Mouse (Mus musculus): Measurements from ENCODE around the gene Srsf1. TPM values are rescaled to one million over a fixed set of nuclear protein-coding genes. Genes with fewer than 3 reads are reported as not detected.

The Srsf1 gene
- polyA plus RNA-seq, 1 experiment from 2014 or later = 513 TPM

- Histone ChIP-seq H3K27ac (no peak overlapping the region), H3K9ac (no peak overlapping the region), H3K27me3 (no peaks in the 10 kb centered on the region), H3K4me2 (replicated peaks) (no peak overlapping the region), H3K4me1 (0 out of 2 replicates have a peak, but pooled peaks cover 1% of the 10 kb centered on the region), H3K36me3 (no peaks in the 10 kb centered on the region), H3K9me3 (no peaks in the 10 kb centered on the region), H3K4me3 (no peak overlapping the region)
- 81% methylated on average over 2 of the region's 2 CpGs for WGBS
- ATAC-seq (ENCODE audit: insufficient number of reproducible peaks, insufficient read depth, low FRiP score, low TSS enrichment) = no peak
Observed at GRCm38 (mm10) chr11:88061892-88062625, 14.9 kb downstream of the Srsf1 start.

GRCm38 (mm10) chr11:88065732-88066131 lies 18.6 kb downstream of the Srsf1 start:
- H3K4me3 ChIP-seq = no peak overlapping the region
- ATAC-seq (ENCODE audit: insufficient number of reproducible peaks, insufficient read depth, low FRiP score, low TSS enrichment) = no peak
- H3K4me1 ChIP-seq = peaks cover 13% of the 10 kb centered on the region
- no peaks in the 10 kb centered on the region for H3K27me3 ChIP-seq
- no peak overlapping the region for H3K4me2 ChIP-seq (replicated peaks)
- no peaks in the 10 kb centered on the region for H3K36me3 ChIP-seq
- no peak overlapping the region for H3K27ac ChIP-seq
- no peak overlapping the region for H3K9ac ChIP-seq
- no peaks in the 10 kb centered on the region for H3K9me3 ChIP-seq

GRCm38 (mm10) chr11:88067191-88067585 lies 20.0 kb downstream of the Srsf1 start:
- Histone ChIP-seq H3K9me3 (no peaks in the 10 kb centered on the region), H3K27me3 (no peaks in the 10 kb centered on the region), H3K4me3 (peak overlapping the region; percentile 98), H3K27ac (peak overlapping the region; percentile 99), H3K36me3 (no peaks in the 10 kb centered on the region), H3K9ac (peak overlapping the region; percentile 99), H3K4me1 (peaks cover 28% of the 10 kb centered on the region), H3K4me2 (replicated peaks) (peak overlapping the region; percentile 73)
- ATAC-seq (ENCODE audit: insufficient number of reproducible peaks, insufficient read depth, low FRiP score, low TSS enrichment) = no peak
- WGBS = 4% methylated on average over 8 of the region's 8 CpGs

GRCm38 (mm10) chr11:88067586-88068410 lies 20.6 kb downstream of the Srsf1 start, which contains the start of gene Vezf1:
Gene Vezf1 (plus strand): TSS chr11:88068279.
- Histone ChIP-seq H3K4me2 (replicated peaks) (peak within 1 kb of the TSS; percentile 73), H3K27me3 (no peaks in the 10 kb centered on the region), H3K27ac (peak within 1 kb of the TSS; percentile 99), H3K4me1 (peaks cover 33% of the 10 kb centered on the region), H3K9ac (peak within 1 kb of the TSS; percentile 99), H3K9me3 (no peaks in the 10 kb centered on the region), H3K36me3 (no peaks in the 10 kb centered on the region), H3K4me3 (peak within 1 kb of the TSS; percentile 98)
- under 1% methylated on average over 59 of the region's 81 CpGs for WGBS
- ATAC-seq (ENCODE audit: insufficient number of reproducible peaks, insufficient read depth, low FRiP score, low TSS enrichment) = peak; percentile 83

- H3K4me3 ChIP-seq = peak overlapping the region; percentile 98
- H3K9me3 ChIP-seq = no peaks in the 10 kb centered on the region
- peak overlapping the region; percentile 99 for H3K9ac ChIP-seq
- H3K27ac ChIP-seq = peak overlapping the region; percentile 99
- H3K36me3 ChIP-seq = peaks cover 6% of the 10 kb centered on the region; the same call in 1 of the 2 replicates
- no peaks in the 10 kb centered on the region for H3K27me3 ChIP-seq
- H3K4me1 ChIP-seq = peaks cover 37% of the 10 kb centered on the region
- H3K4me2 ChIP-seq (replicated peaks) = peak overlapping the region; percentile 73
- under 1% methylated on average over 78 of the region's 92 CpGs for WGBS
- ATAC-seq (ENCODE audit: insufficient number of reproducible peaks, insufficient read depth, low FRiP score, low TSS enrichment) = peak; percentile 52
Observed at GRCm38 (mm10) chr11:88068411-88069245, 21.5 kb downstream of the Srsf1 start.

GRCm38 (mm10) chr11:88069246-88069570 lies 22.0 kb downstream of the Srsf1 start:
- no peak for ATAC-seq (ENCODE audit: insufficient number of reproducible peaks, insufficient read depth, low FRiP score, low TSS enrichment)

GRCm38 (mm10) chr11:88070392-88070791 lies 23.2 kb downstream of the Srsf1 start:
- Histone ChIP-seq H3K27ac (no peak overlapping the region), H3K36me3 (peaks cover 19% of the 10 kb centered on the region), H3K4me3 (peak overlapping the region; percentile 98), H3K27me3 (no peaks in the 10 kb centered on the region), H3K4me2 (replicated peaks) (peak overlapping the region; percentile 73), H3K4me1 (peaks cover 37% of the 10 kb centered on the region), H3K9me3 (no peaks in the 10 kb centered on the region), H3K9ac (peak overlapping the region; percentile 50)
- ATAC-seq (ENCODE audit: insufficient number of reproducible peaks, insufficient read depth, low FRiP score, low TSS enrichment) = no peak
- WGBS = 27% methylated on average over 4 of the region's 4 CpGs

More at GRCm38 (mm10) chr11:88069246-88069570, 22.0 kb downstream of the Srsf1 start:
- no peaks in the 10 kb centered on the region for H3K27me3 ChIP-seq
- H3K4me2 ChIP-seq (replicated peaks) = peak overlapping the region; percentile 73
- under 1% methylated on average over 12 of the region's 12 CpGs for WGBS
- H3K27ac ChIP-seq = peak overlapping the region; percentile 99
- H3K36me3 ChIP-seq = peaks cover 10% of the 10 kb centered on the region
- H3K9ac ChIP-seq = peak overlapping the region; percentile 99
- no peaks in the 10 kb centered on the region for H3K9me3 ChIP-seq
- H3K4me3 ChIP-seq = peak overlapping the region; percentile 98
- H3K4me1 ChIP-seq = peaks cover 37% of the 10 kb centered on the region

- H3K4me2 ChIP-seq (replicated peaks) = peak overlapping the region; percentile 73
- no peaks in the 10 kb centered on the region for H3K9me3 ChIP-seq
- peaks cover 25% of the 10 kb centered on the region for H3K36me3 ChIP-seq
- H3K27me3 ChIP-seq = no peaks in the 10 kb centered on the region
- no peak for ATAC-seq (ENCODE audit: insufficient number of reproducible peaks, insufficient read depth, low FRiP score, low TSS enrichment)
- 20% methylated on average over 5 of the region's 5 CpGs for WGBS
- H3K4me1 ChIP-seq = peaks cover 37% of the 10 kb centered on the region
- H3K9ac ChIP-seq = no peak overlapping the region
- no peak overlapping the region for H3K27ac ChIP-seq
- peak overlapping the region; percentile 98 for H3K4me3 ChIP-seq
Observed at GRCm38 (mm10) chr11:88071113-88071512, 23.9 kb downstream of the Srsf1 start.

GRCm38 (mm10) chr11:88073343-88073875 lies 26.2 kb downstream of the Srsf1 start:
- H3K36me3 ChIP-seq = peaks cover 46% of the 10 kb centered on the region
- no peak overlapping the region for H3K4me3 ChIP-seq
- peaks cover 33% of the 10 kb centered on the region for H3K4me1 ChIP-seq

GRCm38 (mm10) chr11:88075701-88076100 lies 28.5 kb downstream of the Srsf1 start:
- ATAC-seq (ENCODE audit: insufficient number of reproducible peaks, insufficient read depth, low FRiP score, low TSS enrichment) = no peak
- H3K4me3 ChIP-seq = no peak overlapping the region
- H3K36me3 ChIP-seq = peaks cover 65% of the 10 kb centered on the region
- H3K4me1 ChIP-seq = peaks cover 24% of the 10 kb centered on the region
- no peaks in the 10 kb centered on the region for H3K9me3 ChIP-seq
- H3K27ac ChIP-seq = no peak overlapping the region
- no peaks in the 10 kb centered on the region for H3K27me3 ChIP-seq
- WGBS = 89% methylated on average over 1 of the region's 1 CpGs
- no peak overlapping the region for H3K4me2 ChIP-seq (replicated peaks)
- no peak overlapping the region for H3K9ac ChIP-seq

More at GRCm38 (mm10) chr11:88073343-88073875, 26.2 kb downstream of the Srsf1 start:
- ATAC-seq (ENCODE audit: insufficient number of reproducible peaks, insufficient read depth, low FRiP score, low TSS enrichment) = no peak
- no peaks in the 10 kb centered on the region for H3K9me3 ChIP-seq
- no peak overlapping the region for H3K27ac ChIP-seq
- H3K27me3 ChIP-seq = no peaks in the 10 kb centered on the region
- 87% methylated on average over 14 of the region's 14 CpGs for WGBS
- H3K9ac ChIP-seq = no peak overlapping the region
- no peak overlapping the region for H3K4me2 ChIP-seq (replicated peaks)

- no peaks in the 10 kb centered on the region for H3K27me3 ChIP-seq
- WGBS = 85% methylated on average over 1 of the region's 1 CpGs
- H3K9ac ChIP-seq = no peak overlapping the region
- H3K27ac ChIP-seq = no peak overlapping the region
- peaks cover 17% of the 10 kb centered on the region for H3K4me1 ChIP-seq
- no peaks in the 10 kb centered on the region for H3K9me3 ChIP-seq
- H3K4me3 ChIP-seq = no peak overlapping the region
- ATAC-seq (ENCODE audit: insufficient number of reproducible peaks, insufficient read depth, low FRiP score, low TSS enrichment) = no peak
- peaks cover 72% of the 10 kb centered on the region for H3K36me3 ChIP-seq
- no peak overlapping the region for H3K4me2 ChIP-seq (replicated peaks)
Observed at GRCm38 (mm10) chr11:88076394-88076793, 29.2 kb downstream of the Srsf1 start.
